12 mouse cellular contexts compared by ENCODE assay signal in genomic region chr16:57532081-57532493, GRCm38 (mm10).
DNase-seq lines count a peak whose midpoint lies in the region; ATAC-seq and TF ChIP-seq lines count a peak whose summit lies in the region.
"Had no signal": no experiment of that assay in that cellular context is flagged by ENCODE, and none has a peak within 500 bp of the region (broad histone marks: within the 10 kb centered on the region; RNA-seq: fewer than 3 reads in every experiment).

No protein-coding gene starts in this region.

- intact Hi-C loops in gastrocnemius, adult 2 months (cut with DNase I): no loop called here
- intact Hi-C loops in left cerebral cortex, postnatal 36 days (cut with DNase I): no loop called here

- no peaks in the 10 kb centered on the region for H3K9me3 ChIP-seq in lung, embryonic 15.5 days
- H3K9me3 ChIP-seq in limb, embryonic 11.5 days (ENCODE audit: control insufficient read depth, low read length): no peaks in the 10 kb centered on the region
- H3K9me3 ChIP-seq: heart, embryonic 13.5 days; limb, embryonic 12.5 days had no signal

- H3K9ac ChIP-seq in lung, embryonic 15.5 days: no peak overlapping the region
- no peak overlapping the region for H3K9ac ChIP-seq in limb, embryonic 11.5 days (ENCODE audit: low read length)
- H3K9ac ChIP-seq: heart, embryonic 13.5 days; limb, embryonic 12.5 days had no signal

- 19% methylated on average over 6 of the region's 6 CpGs for WGBS in lung, embryonic 15.5 days
- WGBS in limb, embryonic 11.5 days: 32% methylated on average over 6 of the region's 6 CpGs

- no peaks in the 10 kb centered on the region for H3K36me3 ChIP-seq in lung, embryonic 15.5 days
- no peaks in the 10 kb centered on the region for H3K36me3 ChIP-seq in limb, embryonic 11.5 days (ENCODE audit: control insufficient read depth, insufficient read depth, low read length)
- H3K36me3 ChIP-seq: heart, embryonic 13.5 days; limb, embryonic 12.5 days had no signal

- no peak overlapping the region for H3K4me2 ChIP-seq in lung, embryonic 15.5 days
- H3K4me2 ChIP-seq in limb, embryonic 11.5 days (ENCODE audit: low read depth, severe bottlenecking): no peak overlapping the region
- H3K4me2 ChIP-seq: heart, embryonic 13.5 days; limb, embryonic 12.5 days had no signal

- TF ChIP-seq POLR2A in brain, embryonic 14.5 days (IDR thresholded peaks at IDR 0.05; ENCODE audit: borderline replicate concordance, extremely low read depth, insufficient read depth, insufficient read length, poor library complexity, severe bottlenecking): no peak

- H3K27ac ChIP-seq in gastrocnemius, adult 2 months: peak overlapping the region; percentile 66
- peak overlapping the region; percentile 45; the same call in 1 of the 2 replicates for H3K27ac ChIP-seq in lung, embryonic 15.5 days
- H3K27ac ChIP-seq in limb, embryonic 11.5 days (replicated peaks; ENCODE audit: low read depth, low read length): no peak overlapping the region
- H3K27ac ChIP-seq: heart, embryonic 13.5 days had no signal

- H3K4me1 ChIP-seq in lung, embryonic 15.5 days: peaks cover 16% of the 10 kb centered on the region
- H3K4me1 ChIP-seq in limb, embryonic 11.5 days (ENCODE audit: control insufficient read depth, insufficient read depth, low read length): peaks cover 9% of the 10 kb centered on the region; the same call in 1 of the 2 replicates

- H3K27me3 ChIP-seq in lung, embryonic 15.5 days: no peaks in the 10 kb centered on the region
- no peaks in the 10 kb centered on the region for H3K27me3 ChIP-seq in limb, embryonic 11.5 days (ENCODE audit: control insufficient read depth, insufficient read depth, low read length)
- H3K27me3 ChIP-seq: heart, embryonic 13.5 days; limb, embryonic 12.5 days had no signal

- ATAC-seq in lung, embryonic 15.5 days (ENCODE audit: borderline replicate concordance, extremely low read depth, low FRiP score, low TSS enrichment): no peak
- ATAC-seq in limb, embryonic 11.5 days (ENCODE audit: insufficient number of reproducible peaks, low FRiP score, low TSS enrichment, low read depth): 0 out of 2 replicates have a peak, but pooled peaks have one; percentile 11

- TF ChIP-seq CTCF in gastrocnemius, adult 2 months (IDR thresholded peaks at IDR 0.05): no peak
- TF ChIP-seq CTCF in brain, embryonic 14.5 days (IDR thresholded peaks at IDR 0.05; ENCODE audit: borderline replicate concordance, extremely low read depth, insufficient read depth, insufficient read length): no peak

- DNase-seq in gastrocnemius, adult 2 months: no peak
- DNase-seq in gastrocnemius, postnatal 4 days (ENCODE audit: low spot score in 2 of 2): no peak
- DNase-seq in lung, postnatal 10 days: no peak
- DNase-seq in brain, embryonic 14.5 days (ENCODE audit: low read depth): peak; percentile 49
- no peak for DNase-seq in limb, embryonic 11.5 days (ENCODE audit: low spot score)
- no peak for DNase-seq in left cerebral cortex, postnatal 36 days (ENCODE audit: low spot score in 2 of 2)
- DNase-seq in urinary bladder, postnatal 14 days (ENCODE audit: low spot score): no peak
- DNase-seq: cerebellum, postnatal 36 days; kidney, adult 18-20 months had no signal

- no peak overlapping the region; the same call in 1 of the 2 replicates for H3K4me3 ChIP-seq in gastrocnemius, adult 2 months
- no peak overlapping the region for H3K4me3 ChIP-seq in lung, embryonic 15.5 days
- no peak overlapping the region for H3K4me3 ChIP-seq in limb, embryonic 11.5 days (ENCODE audit: low read depth, low read length)
- H3K4me3 ChIP-seq: heart, embryonic 13.5 days; limb, embryonic 12.5 days had no signal
